Mouse (Mus musculus) erythroblast, embryonic 14.5 days (primary cell): ENCODE measurements around the gene Kdm1b. TPM values are rescaled to one million over a fixed set of nuclear protein-coding genes. Genes with fewer than 3 reads are reported as not detected.

Experiments
- H3K27me3 ChIP-seq: 2 replicates; pipeline ENCODE4 v1.6.1; 2012; ENCODE audit warnings: inconsistent platforms; ENCODE audit not compliant: control insufficient read depth
- H3K36me3 ChIP-seq: 2 replicates; pipeline ENCODE4 v1.6.1; 2012; ENCODE audit warnings: mild to moderate bottlenecking, inconsistent platforms; ENCODE audit not compliant: control insufficient read depth
- H3K4me1 ChIP-seq: 2 replicates; pipeline ENCODE4 v1.6.1; 2012; ENCODE audit warnings: inconsistent platforms; ENCODE audit not compliant: control insufficient read depth
- H3K4me3 ChIP-seq: replicated peaks from 2 replicates; pipeline ENCODE3; 2012; ENCODE audit warnings: moderate library complexity, mild to moderate bottlenecking, inconsistent platforms
- H3K9me3 ChIP-seq: 2 replicates; pipeline ENCODE4 v1.6.1; 2012; ENCODE audit warnings: low read length, inconsistent platforms, mixed read lengths; ENCODE audit not compliant: control insufficient read depth
- GATA1 ChIP-seq: IDR thresholded peaks from 2 replicates; pipeline ENCODE4 v1.6.1; 2012; ENCODE audit warnings: low read length, inconsistent platforms, mixed read lengths
- TAL1 ChIP-seq: IDR thresholded peaks from 3 replicates; pipeline ENCODE4 v1.6.1; 2012; ENCODE audit warnings: low read length, inconsistent platforms, mixed read lengths
- polyA plus RNA-seq: library from polyadenylated mRNA; stranded (reverse); fragments of >175 nt; gene quantifications from 2 replicates; pipeline ENCODE4 v1.2.3, GENCODE M21; 2012

The Kdm1b gene
- polyA plus RNA-seq, 1 experiment, result 0.04 TPM

DNA sequence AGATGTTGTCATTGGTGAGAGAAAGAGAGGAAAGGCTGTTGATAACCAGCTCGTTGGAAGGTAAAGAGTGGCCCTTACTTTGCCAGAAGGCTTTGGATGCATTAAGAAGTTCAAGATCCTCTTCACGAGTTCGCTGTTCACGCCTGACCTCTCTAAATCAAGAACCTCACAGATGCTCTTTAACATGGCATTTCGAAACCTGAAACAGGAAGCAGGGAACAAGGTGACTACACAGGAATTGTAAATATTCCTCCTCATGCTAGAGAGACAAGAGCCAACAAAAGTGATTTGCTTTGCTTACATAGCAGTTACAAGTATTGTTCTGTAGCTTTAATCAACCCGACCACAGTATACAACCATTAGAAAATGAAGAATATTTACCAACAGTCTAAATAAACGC lies 56.0 kb downstream of the Kdm1b start:
- H3K4me1 ChIP-seq, result peaks cover 55% of the 10 kb centered on the region
- H3K36me3 ChIP-seq, result peaks cover 100% of the 10 kb centered on the region
- H3K9me3 ChIP-seq, result no peaks in the 10 kb centered on the region
- TF ChIP-seq GATA1, result no peak
- no peak for TF ChIP-seq TAL1
- no peaks in the 10 kb centered on the region for H3K27me3 ChIP-seq
- H3K4me3 ChIP-seq, result no peak overlapping the region

- Histone ChIP-seq H3K9me3 (no peaks in the 10 kb centered on the region), H3K4me3 (peak overlapping the region; percentile 24), H3K4me1 (peaks cover 47% of the 10 kb centered on the region), H3K36me3 (peaks cover 100% of the 10 kb centered on the region), H3K27me3 (no peaks in the 10 kb centered on the region)
- no peak for TF ChIP-seq GATA1
- no peak for TF ChIP-seq TAL1
These were observed 57.3 kb downstream of the Kdm1b start for GRCm38 (mm10) chr13:47100587-47100986.

GRCm38 (mm10) chr13:47104146-47104545 lies 60.8 kb downstream of the Kdm1b start:
- peaks cover 57% of the 10 kb centered on the region for H3K4me1 ChIP-seq
- peaks cover 88% of the 10 kb centered on the region for H3K36me3 ChIP-seq
- peak overlapping the region; percentile 78 for H3K4me3 ChIP-seq
- no peaks in the 10 kb centered on the region for H3K27me3 ChIP-seq
- H3K9me3 ChIP-seq, result no peaks in the 10 kb centered on the region
- TF ChIP-seq GATA1 (no peak), TAL1 (no peak)

- Histone ChIP-seq H3K36me3 (peaks cover 84% of the 10 kb centered on the region), H3K4me1 (peaks cover 62% of the 10 kb centered on the region), H3K4me3 (peak overlapping the region; percentile 78), H3K9me3 (no peaks in the 10 kb centered on the region), H3K27me3 (no peaks in the 10 kb centered on the region)
- TF ChIP-seq TAL1, result no peak
- no peak for TF ChIP-seq GATA1
These were observed 61.7 kb downstream of the Kdm1b start for GRCm38 (mm10) chr13:47104856-47105541.

- Histone ChIP-seq H3K36me3 (peaks cover 82% of the 10 kb centered on the region), H3K4me1 (peaks cover 63% of the 10 kb centered on the region), H3K4me3 (peak within 1 kb of the TSS; percentile 78), H3K9me3 (no peaks in the 10 kb centered on the region), H3K27me3 (no peaks in the 10 kb centered on the region)
- no peak for TF ChIP-seq GATA1
- TF ChIP-seq TAL1, result no peak
These were observed 62.6 kb downstream of the Kdm1b start, which contains the start of gene Dek for GRCm38 (mm10) chr13:47105711-47106579. Gene Dek, minus strand, starts transcription at chr13:47106201.

DNA sequence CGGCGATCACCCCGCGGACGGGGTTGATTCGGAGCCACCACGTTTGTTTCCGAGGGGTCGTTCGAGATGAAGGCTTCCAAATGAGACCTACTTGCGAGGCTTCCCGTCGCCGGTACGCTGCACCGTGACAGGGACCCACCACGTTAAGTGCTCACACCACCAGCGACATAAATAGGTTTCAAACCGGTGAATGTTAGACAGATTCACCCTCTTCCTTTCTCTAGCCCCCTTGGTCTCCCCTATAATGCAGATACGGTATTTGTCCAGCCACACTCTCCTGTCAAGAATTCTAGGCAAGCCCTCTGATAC lies 63.2 kb downstream of the Kdm1b start:
- Histone ChIP-seq H3K27me3 (no peaks in the 10 kb centered on the region), H3K36me3 (peaks cover 77% of the 10 kb centered on the region), H3K4me3 (peak overlapping the region; percentile 78), H3K4me1 (peaks cover 64% of the 10 kb centered on the region), H3K9me3 (no peaks in the 10 kb centered on the region)
- TF ChIP-seq TAL1 (no peak), GATA1 (no peak)

DNA sequence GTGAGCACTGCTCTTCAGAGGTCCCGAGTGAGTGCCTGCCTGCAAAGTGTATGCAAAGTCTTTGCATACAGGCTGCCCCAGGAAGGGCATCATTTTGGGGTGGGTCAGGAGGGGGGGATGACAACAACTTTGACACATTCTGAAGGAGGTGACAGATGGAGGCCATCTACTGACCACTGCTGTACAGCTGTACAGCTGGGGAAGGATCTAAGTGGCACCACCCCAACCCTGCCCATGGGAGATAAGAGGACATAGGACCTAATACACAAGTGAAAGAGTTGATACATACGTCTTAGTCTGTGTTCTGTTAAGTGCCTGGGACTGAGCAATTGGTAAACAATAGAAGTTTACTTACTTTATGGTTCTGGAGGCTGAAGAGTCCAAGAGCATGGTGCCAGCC lies 65.9 kb downstream of the Kdm1b start:
- H3K4me1 ChIP-seq, result peaks cover 73% of the 10 kb centered on the region
- H3K4me3 ChIP-seq, result peak overlapping the region; percentile 78
- no peaks in the 10 kb centered on the region for H3K27me3 ChIP-seq
- peak; percentile 86 for TF ChIP-seq GATA1
- peak; percentile 81 for TF ChIP-seq TAL1
- H3K9me3 ChIP-seq, result no peaks in the 10 kb centered on the region
- H3K36me3 ChIP-seq, result peaks cover 68% of the 10 kb centered on the region

DNA sequence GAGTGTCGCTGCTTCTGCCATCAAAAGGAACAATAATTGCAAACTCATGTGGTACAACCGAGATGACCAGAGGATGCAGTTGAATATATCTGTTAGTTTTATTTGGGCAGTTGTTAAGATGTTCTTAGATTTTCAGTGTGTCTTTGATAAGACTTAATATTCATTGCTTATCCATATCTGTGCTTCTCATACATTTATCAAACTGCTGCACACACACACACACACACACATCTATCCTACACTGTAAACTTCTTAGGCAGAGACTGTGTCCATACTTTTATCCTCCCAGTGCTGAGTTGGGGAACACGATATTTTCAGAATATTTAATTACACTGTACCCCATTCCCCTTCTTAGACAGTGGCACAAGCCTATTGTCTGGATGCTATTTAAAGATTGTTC lies 67.9 kb downstream of the Kdm1b start:
- TF ChIP-seq TAL1 (peak; percentile 46; the same call in 2 of the 3 replicates), GATA1 (peak; percentile 63)
- Histone ChIP-seq H3K36me3 (peaks cover 54% of the 10 kb centered on the region), H3K9me3 (no peaks in the 10 kb centered on the region), H3K4me1 (peaks cover 89% of the 10 kb centered on the region), H3K4me3 (peak overlapping the region; percentile 59), H3K27me3 (no peaks in the 10 kb centered on the region)

DNA sequence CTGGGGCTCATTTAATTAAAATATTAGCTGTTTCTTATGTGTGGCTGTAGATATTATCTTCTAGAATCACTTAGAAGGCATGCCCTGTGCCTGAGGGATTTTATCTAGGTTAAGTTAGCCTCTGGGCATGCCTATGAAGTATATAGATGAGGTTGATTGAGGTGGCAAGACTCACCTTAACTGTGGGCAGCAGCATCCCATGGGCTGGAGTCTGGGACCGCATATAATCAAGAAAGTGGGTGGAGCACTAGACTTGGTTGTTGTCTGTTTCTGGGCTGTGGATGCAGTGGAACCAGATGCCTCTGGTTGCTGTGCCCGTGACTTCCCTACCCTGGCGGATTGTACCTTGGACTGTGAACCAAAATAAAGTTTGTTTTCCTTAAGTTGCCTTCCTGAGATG lies 68.8 kb downstream of the Kdm1b start:
- Histone ChIP-seq H3K4me3 (peak overlapping the region; percentile 59), H3K36me3 (peaks cover 54% of the 10 kb centered on the region), H3K4me1 (peaks cover 96% of the 10 kb centered on the region), H3K9me3 (no peaks in the 10 kb centered on the region), H3K27me3 (no peaks in the 10 kb centered on the region)
- TF ChIP-seq GATA1 (no peak), TAL1 (no peak)
